Mouse (Mus musculus): ENCODE measurements around the gene Olfr45. TPM values are rescaled to one million over a fixed set of nuclear protein-coding genes. Genes with fewer than 3 reads are reported as not detected.

Olfr45 gene
- total and polyA plus RNA-seq, 3 experiments: not detected

GRCm38 (mm10) chr7:140733162-140733561 lies 51.4 kb downstream of the Olfr45 start:
- H3K79me2 ChIP-seq (replicated peaks; ENCODE audit: control insufficient read depth, insufficient read depth, low read length): no peaks in the 10 kb centered on the region
- intact Hi-C loops (cut with DNase I): no loop called here
- H3K27me3 ChIP-seq (ENCODE audit: control insufficient read depth, insufficient read depth, low read length): no peaks in the 10 kb centered on the region
- H3K27ac ChIP-seq: no peak overlapping the region
- no peaks in the 10 kb centered on the region for H3K36me3 ChIP-seq (ENCODE audit: control insufficient read depth, insufficient read depth, low read length)
- TF ChIP-seq CTCF (IDR thresholded peaks at IDR 0.05): no peak
- no peak for TF ChIP-seq EP300 (IDR thresholded peaks at IDR 0.05; ENCODE audit: insufficient read depth, low read depth, low read length)
- no peak for TF ChIP-seq POLR2A (IDR thresholded peaks at IDR 0.05; ENCODE audit: insufficient read depth, low read depth, low read length)
- H3K4me1 ChIP-seq (ENCODE audit: control insufficient read depth, insufficient read depth, low read length): no peaks in the 10 kb centered on the region
- DNase-seq: no peak
- H3K9ac ChIP-seq (ENCODE audit: low read depth, low read length): no peak overlapping the region
- WGBS: 50% methylated on average over 2 of the region's 2 CpGs
- H3K4me3 ChIP-seq: no peak overlapping the region

Other genes with a start within 250 kb of the Olfr45 start
- gene Olfr533, start 218.6 kb upstream of the Olfr45 start, total RNA-seq (2021): not detected
- gene Olfr533, start 218.6 kb upstream of the Olfr45 start, polyA plus RNA-seq (2012; rRNA removed): not detected in 2 replicates
- not detected for gene Olfr535, start 197.7 kb upstream of the Olfr45 start, total RNA-seq (2021)
- not detected in 2 replicates for gene Olfr535, start 197.7 kb upstream of the Olfr45 start, polyA plus RNA-seq (2012; rRNA removed)
- not detected for gene Olfr536, start 174.6 kb upstream of the Olfr45 start, total RNA-seq (2021)
- not detected in 2 replicates for gene Olfr536, start 174.6 kb upstream of the Olfr45 start, polyA plus RNA-seq (2012; rRNA removed)
- not detected for gene Olfr538, start 114.1 kb upstream of the Olfr45 start, total RNA-seq (2021)
- gene Olfr538, start 114.1 kb upstream of the Olfr45 start, polyA plus RNA-seq (2012; rRNA removed): not detected in 2 replicates
- not detected for gene Olfr46, start 80.7 kb upstream of the Olfr45 start, total RNA-seq (2021)
- not detected in 2 replicates for gene Olfr46, start 80.7 kb upstream of the Olfr45 start, polyA plus RNA-seq (2012; rRNA removed)
- gene Olfr61, start 53.0 kb upstream of the Olfr45 start, total RNA-seq (2021): not detected
- gene Olfr61, start 53.0 kb upstream of the Olfr45 start, polyA plus RNA-seq (2012; rRNA removed): not detected in 2 replicates
- gene Olfr53, start 35.5 kb upstream of the Olfr45 start, total RNA-seq (2021): not detected
- not detected in 2 replicates for gene Olfr53, start 35.5 kb upstream of the Olfr45 start, polyA plus RNA-seq (2012; rRNA removed)
- gene Olfr539, start 22.0 kb upstream of the Olfr45 start, total RNA-seq (2021): not detected
- not detected in 2 replicates for gene Olfr539, start 22.0 kb upstream of the Olfr45 start, polyA plus RNA-seq (2012; rRNA removed)
- not detected for gene Olfr541, start 15.3 kb downstream of the Olfr45 start, total RNA-seq (2021)
- gene Olfr541, start 15.3 kb downstream of the Olfr45 start, polyA plus RNA-seq (2012; rRNA removed): not detected in 2 replicates
- gene Cyp2e1, start 81.8 kb downstream of the Olfr45 start, total RNA-seq (2021): 10 to 100 TPM in 1 of 2 experiments, 1 to 10 TPM in 1; 9.6 to 12.7 TPM
- gene Cyp2e1, start 81.8 kb downstream of the Olfr45 start, polyA plus RNA-seq (2012; rRNA removed): 6.4 and 18.7 TPM in 2 replicates
- not detected for gene Syce1, start 105.9 kb downstream of the Olfr45 start, total RNA-seq (2021)
- gene Syce1, start 105.9 kb downstream of the Olfr45 start, polyA plus RNA-seq (2012; rRNA removed): 0.10 TPM in 1 of 2 replicates, not detected in the other
- gene Zfp941, start 140.2 kb downstream of the Olfr45 start, total RNA-seq (2021): under 1 TPM; 0.14 to 0.29 TPM
- 0.10 and 0.15 TPM in 2 replicates for gene Zfp941, start 140.2 kb downstream of the Olfr45 start, polyA plus RNA-seq (2012; rRNA removed)
- gene Urah, start 153.1 kb downstream of the Olfr45 start, total RNA-seq (2021): 1 to 10 TPM; 1.1 to 1.4 TPM
- 0.85 and 2.2 TPM in 2 replicates for gene Urah, start 153.1 kb downstream of the Olfr45 start, polyA plus RNA-seq (2012; rRNA removed)
- 10 to 100 TPM; 22.6 to 27.5 TPM for gene Scgb1c1, start 163.6 kb downstream of the Olfr45 start, total RNA-seq (2021)
- gene Scgb1c1, start 163.6 kb downstream of the Olfr45 start, polyA plus RNA-seq (2012; rRNA removed): 54.5 and 56.6 TPM in 2 replicates
- not detected for gene Odf3, start 165.9 kb downstream of the Olfr45 start, total RNA-seq (2021)
- gene Odf3, start 165.9 kb downstream of the Olfr45 start, polyA plus RNA-seq (2012; rRNA removed): 0.25 and 0.38 TPM in 2 replicates
- gene Gm45785, start 174.4 kb downstream of the Olfr45 start, total RNA-seq (2021): not detected
- not detected in 2 replicates for gene Gm45785, start 174.4 kb downstream of the Olfr45 start, polyA plus RNA-seq (2012; rRNA removed)
- gene Ric8a, start 175.0 kb downstream of the Olfr45 start, total RNA-seq (2021): 10 to 100 TPM; 20.1 to 23.6 TPM
- 37.6 and 42.8 TPM in 2 replicates for gene Ric8a, start 175.0 kb downstream of the Olfr45 start, polyA plus RNA-seq (2012; rRNA removed)
- 10 to 100 TPM in 1 of 2 experiments, 1 to 10 TPM in 1; 8.8 to 12.3 TPM for gene Bet1l, start 175.6 kb downstream of the Olfr45 start, total RNA-seq (2021)
- gene Bet1l, start 175.6 kb downstream of the Olfr45 start, polyA plus RNA-seq (2012; rRNA removed): 12.4 and 17.0 TPM in 2 replicates
- gene Psmd13, start 200.0 kb downstream of the Olfr45 start, total RNA-seq (2021): 10 to 100 TPM; 72.6 to 86.1 TPM
- 50.8 and 71.0 TPM in 2 replicates for gene Psmd13, start 200.0 kb downstream of the Olfr45 start, polyA plus RNA-seq (2012; rRNA removed)
- 10 to 100 TPM; 53.1 to 60.6 TPM for gene Sirt3, start 200.4 kb downstream of the Olfr45 start, total RNA-seq (2021)
- 86.9 and 100 TPM in 2 replicates for gene Sirt3, start 200.4 kb downstream of the Olfr45 start, polyA plus RNA-seq (2012; rRNA removed)
- 1,000 to 10,000 TPM; 2,777 to 3,250 TPM for gene Cox8b, start 218.5 kb downstream of the Olfr45 start, total RNA-seq (2021)
- gene Cox8b, start 218.5 kb downstream of the Olfr45 start, polyA plus RNA-seq (2012; rRNA removed): 1,727 and 2,194 TPM in 2 replicates
- under 1 TPM in 1 of 2 experiments, not detected in 1; 0.07 TPM for gene Nlrp6, start 239.0 kb downstream of the Olfr45 start, total RNA-seq (2021)
- 0.04 and 0.06 TPM in 2 replicates for gene Nlrp6, start 239.0 kb downstream of the Olfr45 start, polyA plus RNA-seq (2012; rRNA removed)

All from heart, adult 2 months (tissue).